Mouse (Mus musculus): ENCODE data around the gene Sh3bp5l. TPM values are rescaled to one million over a fixed set of nuclear protein-coding genes. Genes with fewer than 3 reads are reported as not detected.

The Sh3bp5l gene
- polyA plus RNA-seq (2012; rRNA removed): 8.1 and 9.0 TPM in 2 replicates

DNA sequence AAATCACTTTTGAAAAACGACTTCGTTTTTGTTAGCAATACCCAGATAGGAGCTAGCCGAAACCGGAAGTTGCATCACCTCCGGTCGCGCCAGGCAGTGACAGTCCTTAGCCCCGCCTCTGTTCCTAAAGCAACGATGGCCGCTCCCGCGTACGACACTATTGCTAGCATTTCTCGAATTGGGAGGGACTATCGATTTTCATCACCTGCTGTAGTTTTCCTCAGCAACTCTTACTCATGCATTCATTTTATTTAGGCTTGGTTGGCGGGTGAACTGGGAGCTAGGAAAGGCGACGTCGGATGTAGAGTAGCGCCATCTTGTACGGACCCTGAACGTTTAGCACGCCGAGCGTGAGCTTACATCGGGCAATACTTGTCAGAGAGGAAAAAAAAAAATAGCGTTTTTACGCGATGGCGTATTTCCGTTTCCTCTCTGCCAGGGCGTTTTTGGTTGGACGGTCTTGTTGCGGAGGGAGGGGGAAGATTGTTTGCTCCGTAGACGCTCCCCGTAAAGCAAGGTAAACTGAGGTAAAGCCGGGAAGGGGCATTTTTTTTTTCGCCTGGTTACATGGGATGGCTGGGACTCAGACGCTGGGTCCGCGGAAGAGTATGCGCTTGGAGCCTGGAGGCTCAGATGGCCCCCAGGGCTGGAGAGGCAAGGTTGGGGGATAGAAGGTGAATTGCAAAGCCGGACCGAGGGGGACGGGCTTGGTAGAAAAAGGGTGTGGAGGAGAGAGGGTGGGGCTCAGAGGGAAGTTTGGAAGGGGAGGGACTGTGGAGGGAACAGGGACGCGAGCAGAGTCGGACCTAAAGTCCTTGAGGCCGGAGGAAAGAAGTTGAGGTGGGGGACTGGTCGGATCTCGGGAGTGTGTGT is at the start of gene Sh3bp5l, which contains the start of gene Zfp672:
Sh3bp5l (plus strand) TSS at position 449 of the 873 bp plus-strand sequence.
Zfp672 (minus strand) TSS at position 64 of the 873 bp plus-strand sequence.

DNA sequence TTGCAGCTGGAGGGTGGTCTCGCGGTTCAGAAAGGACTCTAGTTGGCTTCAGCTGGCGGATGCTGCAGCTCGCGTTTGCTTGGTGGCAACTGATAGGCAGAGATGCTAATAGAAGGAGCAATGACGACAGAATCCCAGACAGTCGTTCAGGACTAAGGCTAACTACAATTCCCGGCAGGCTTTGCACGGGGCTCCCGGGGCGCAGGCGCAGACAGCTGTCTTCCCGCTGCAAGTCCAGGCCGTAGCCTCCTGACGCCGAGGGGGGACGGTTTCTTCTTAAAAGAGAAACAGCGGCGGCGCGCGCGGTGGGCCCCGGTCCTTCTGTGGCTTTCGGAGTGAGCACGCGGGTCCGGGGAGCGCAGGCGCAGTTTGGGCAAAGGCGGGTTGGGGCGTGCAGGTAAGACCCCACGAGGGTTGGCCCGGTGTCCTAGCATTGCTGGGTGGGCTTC is 23.6 kb upstream of the Sh3bp5l start, which contains the start of gene Zfp692:
Zfp692 (plus strand) TSS at position 210 of the 449 bp plus-strand sequence.

DNA sequence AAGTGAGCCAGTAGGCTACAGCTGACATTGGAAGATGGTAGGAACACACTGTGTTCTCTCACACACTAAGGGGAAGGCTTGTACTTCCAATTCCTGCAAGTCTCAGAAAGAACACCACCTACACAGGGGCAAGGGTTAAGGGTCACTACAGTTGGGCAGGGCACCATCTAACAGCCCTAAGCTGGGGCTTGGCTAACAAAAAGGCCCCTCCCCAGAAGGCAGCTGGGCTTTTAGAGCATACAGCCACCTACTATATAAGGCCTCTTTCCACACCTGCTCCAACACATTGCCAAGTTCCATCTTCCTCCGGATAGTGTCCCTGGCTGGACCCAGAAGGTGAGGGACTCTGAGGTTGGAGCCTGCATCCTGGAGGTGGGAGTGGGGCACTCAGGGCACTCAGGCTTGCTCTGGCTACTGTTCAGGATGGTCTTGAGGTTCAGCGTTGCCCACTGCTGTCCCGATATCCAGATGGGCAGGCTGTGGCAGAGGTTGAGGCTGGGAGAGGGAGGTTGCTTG is 48.3 kb downstream of the Sh3bp5l start, which contains the start of gene Lypd8:
Lypd8 (plus strand) TSS at position 281 of the 516 bp plus-strand sequence.

Other genes starting within 250 kb of the Sh3bp5l start
- gene Gm12248, start 237.6 kb upstream of the Sh3bp5l start, polyA plus RNA-seq (2012; rRNA removed): not detected in 2 replicates
- 24.6 and 27.2 TPM in 2 replicates for gene Cnot8, start 226.6 kb upstream of the Sh3bp5l start, polyA plus RNA-seq (2012; rRNA removed)
- gene Gemin5, start 162.2 kb upstream of the Sh3bp5l start, polyA plus RNA-seq (2012; rRNA removed): 5.3 and 6.5 TPM in 2 replicates
- gene Mrpl22, start 159.1 kb upstream of the Sh3bp5l start, polyA plus RNA-seq (2012; rRNA removed): 68.9 and 70.7 TPM in 2 replicates
- gene Igtp, start 131.2 kb upstream of the Sh3bp5l start, polyA plus RNA-seq (2012; rRNA removed): 5.5 and 8.0 TPM in 2 replicates
- 3.3 and 4.7 TPM in 2 replicates for gene Irgm2, start 131.1 kb upstream of the Sh3bp5l start, polyA plus RNA-seq (2012; rRNA removed)
- 0.44 and 0.82 TPM in 2 replicates for gene 4930438A08Rik, start 55.9 kb upstream of the Sh3bp5l start, polyA plus RNA-seq (2012; rRNA removed)
- gene Zfp692, start 23.7 kb upstream of the Sh3bp5l start, polyA plus RNA-seq (2012; rRNA removed): 17.1 and 18.8 TPM in 2 replicates
- gene Zfp672, start 385 bp upstream of the Sh3bp5l start, polyA plus RNA-seq (2012; rRNA removed): 19.2 and 22.1 TPM in 2 replicates
- gene Lypd8, start 48.3 kb downstream of the Sh3bp5l start, polyA plus RNA-seq (2012; rRNA removed): 0.03 TPM in 1 of 2 replicates, not detected in the other
- not detected in 2 replicates for gene 1810065E05Rik, start 90.4 kb downstream of the Sh3bp5l start, polyA plus RNA-seq (2012; rRNA removed)
- gene Gm12253, start 101.8 kb downstream of the Sh3bp5l start, polyA plus RNA-seq (2012; rRNA removed): not detected in 2 replicates
- gene Lypd9, start 122.2 kb downstream of the Sh3bp5l start, polyA plus RNA-seq (2012; rRNA removed): not detected in 2 replicates
- not detected in 2 replicates for gene Olfr30, start 131.5 kb downstream of the Sh3bp5l start, polyA plus RNA-seq (2012; rRNA removed)
- not detected in 2 replicates for gene Olfr332, start 161.8 kb downstream of the Sh3bp5l start, polyA plus RNA-seq (2012; rRNA removed)
- not detected in 2 replicates for gene Olfr331, start 171.8 kb downstream of the Sh3bp5l start, polyA plus RNA-seq (2012; rRNA removed)
- not detected in 2 replicates for gene Olfr330, start 204.1 kb downstream of the Sh3bp5l start, polyA plus RNA-seq (2012; rRNA removed)
- gene Olfr329-ps, start 215.7 kb downstream of the Sh3bp5l start, polyA plus RNA-seq (2012; rRNA removed): not detected in 2 replicates
- not detected in 2 replicates for gene Olfr328, start 224.9 kb downstream of the Sh3bp5l start, polyA plus RNA-seq (2012; rRNA removed)
- gene Olfr224, start 239.8 kb downstream of the Sh3bp5l start, polyA plus RNA-seq (2012; rRNA removed): not detected in 2 replicates
- gene Olfr325, start 247.0 kb downstream of the Sh3bp5l start, polyA plus RNA-seq (2012; rRNA removed): not detected in 2 replicates